Mouse (Mus musculus): ENCODE results near the gene Hsd17b2. TPM values are rescaled to one million over a fixed set of nuclear protein-coding genes. Genes with fewer than 3 reads are reported as not detected.
"Not testable (repeated sequence)": the region's sequence is repeated elsewhere in the genome, so short reads cannot be mapped to it uniquely, and the experiment has no call there.

Gene Hsd17b2
- total RNA-seq, 1 experiment from 2014 or later, result not detected

DNA sequence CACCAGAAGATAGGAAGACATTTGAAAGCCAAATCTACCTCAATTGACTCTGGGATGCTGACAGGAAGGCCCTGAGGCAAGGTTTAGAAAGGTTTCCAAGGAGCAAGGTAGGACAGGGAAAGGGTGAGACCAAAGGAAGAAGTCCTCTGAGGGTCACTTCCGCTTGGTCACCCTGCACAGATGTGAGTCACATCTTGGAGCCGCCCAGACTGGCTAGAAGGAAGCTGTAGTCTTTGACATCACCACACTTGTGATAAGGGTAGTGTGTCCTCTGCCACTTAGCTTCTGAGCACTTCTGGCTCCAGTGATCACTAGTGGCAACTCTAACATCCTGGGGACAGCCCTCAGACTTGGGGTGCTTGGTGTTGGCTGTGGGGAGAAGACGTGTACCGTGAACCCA is 4.4 kb downstream of the Hsd17b2 start:
- ATAC-seq (replicated peaks; ENCODE audit: low read depth, poor library complexity, severe bottlenecking), result no peak

DNA sequence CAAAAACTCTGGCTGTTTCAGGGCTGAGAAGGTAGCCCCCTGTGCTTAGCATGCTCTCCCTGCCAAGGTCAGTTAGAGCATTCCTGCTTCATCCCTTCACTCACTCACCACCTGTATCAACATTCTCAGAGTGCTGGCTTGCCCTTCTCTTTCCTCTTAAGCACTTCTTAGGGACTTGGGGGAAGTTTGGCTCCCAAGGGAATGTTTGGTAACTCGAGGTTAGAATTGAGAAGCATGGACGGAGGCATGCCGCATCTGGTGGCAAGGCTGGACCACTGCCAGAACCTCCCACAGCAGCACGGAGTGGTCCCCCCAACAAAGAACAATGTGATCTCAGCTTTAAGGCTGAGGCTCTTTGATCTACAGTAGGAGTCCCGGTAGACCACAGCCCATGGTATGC is 10.5 kb downstream of the Hsd17b2 start:
- ATAC-seq (replicated peaks; ENCODE audit: low read depth, poor library complexity, severe bottlenecking), result no peak

DNA sequence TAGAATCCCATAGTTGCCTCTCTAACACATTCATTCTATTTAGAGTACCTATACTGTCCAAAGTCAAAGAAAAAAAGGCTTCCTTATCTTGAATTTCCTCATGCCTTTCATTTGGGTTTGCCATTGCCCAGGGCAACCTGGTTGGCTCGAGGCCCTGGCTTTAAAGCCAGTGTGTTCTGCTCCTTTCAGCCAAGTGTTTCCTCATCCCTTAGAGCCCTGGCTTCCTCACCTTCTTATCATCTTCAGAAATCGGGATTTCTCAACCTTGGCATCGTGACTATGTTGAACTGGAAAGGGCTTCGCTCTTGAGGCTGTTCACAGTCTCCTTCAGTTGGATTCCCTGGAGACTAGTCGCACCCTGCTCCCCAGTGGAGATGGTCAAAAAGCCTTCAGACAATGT is 12.9 kb downstream of the Hsd17b2 start:
- ATAC-seq (replicated peaks; ENCODE audit: low read depth, poor library complexity, severe bottlenecking), result no peak

DNA sequence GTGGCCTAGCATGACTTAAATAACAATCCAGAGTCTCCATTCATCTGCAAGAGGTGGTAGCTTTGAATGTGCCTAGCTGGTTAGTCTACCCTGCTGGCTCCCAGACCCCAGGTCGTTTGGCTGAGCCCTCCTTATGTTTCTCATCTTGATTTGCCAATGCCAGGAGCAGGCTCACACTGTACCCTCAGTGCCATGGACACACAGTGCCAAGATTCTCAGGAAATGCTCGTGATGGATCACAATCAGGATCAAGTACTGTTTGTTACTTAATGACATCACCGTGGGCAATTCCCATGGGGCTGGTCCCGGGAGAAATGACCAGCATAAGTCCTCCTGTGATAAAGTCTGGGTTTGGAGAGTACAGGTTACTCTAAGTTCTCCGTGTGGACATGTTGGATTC is 14.2 kb downstream of the Hsd17b2 start:
- ATAC-seq (replicated peaks; ENCODE audit: low read depth, poor library complexity, severe bottlenecking), result no peak

DNA sequence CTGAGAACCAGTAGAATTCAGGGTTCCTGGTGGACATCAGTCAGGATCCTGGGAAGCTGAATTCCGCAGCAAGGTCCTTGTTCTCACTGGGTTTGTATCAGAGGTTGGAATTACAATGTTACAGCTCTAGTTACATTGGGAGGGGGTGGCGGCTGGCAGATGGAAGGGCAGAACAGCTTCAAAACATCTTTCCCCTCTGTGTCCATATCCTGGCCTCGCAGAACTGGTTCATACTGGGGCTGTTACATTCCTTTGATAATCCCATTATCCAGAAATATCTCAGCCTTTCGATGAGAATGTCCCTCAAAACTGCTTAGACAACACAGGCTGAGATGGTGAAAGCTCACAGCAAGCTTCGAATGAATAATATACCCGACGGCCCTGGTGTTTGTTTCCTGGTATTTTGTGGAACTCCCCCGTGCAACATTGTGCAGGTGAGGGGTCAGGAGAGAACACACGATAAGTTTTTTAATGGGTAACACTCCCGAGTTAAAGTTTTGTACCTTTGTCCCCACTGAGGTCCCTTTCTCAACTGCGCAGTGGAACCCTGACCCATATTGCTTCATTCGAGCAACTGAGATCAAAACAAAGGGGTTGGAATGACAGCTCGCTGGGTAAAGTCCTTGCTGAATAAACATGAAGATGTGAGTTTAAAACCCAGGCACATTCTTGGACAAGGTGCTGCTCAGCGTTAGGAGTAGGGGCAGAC is 16.6 kb downstream of the Hsd17b2 start:
- no peak for ATAC-seq (replicated peaks; ENCODE audit: low read depth, poor library complexity, severe bottlenecking)

DNA sequence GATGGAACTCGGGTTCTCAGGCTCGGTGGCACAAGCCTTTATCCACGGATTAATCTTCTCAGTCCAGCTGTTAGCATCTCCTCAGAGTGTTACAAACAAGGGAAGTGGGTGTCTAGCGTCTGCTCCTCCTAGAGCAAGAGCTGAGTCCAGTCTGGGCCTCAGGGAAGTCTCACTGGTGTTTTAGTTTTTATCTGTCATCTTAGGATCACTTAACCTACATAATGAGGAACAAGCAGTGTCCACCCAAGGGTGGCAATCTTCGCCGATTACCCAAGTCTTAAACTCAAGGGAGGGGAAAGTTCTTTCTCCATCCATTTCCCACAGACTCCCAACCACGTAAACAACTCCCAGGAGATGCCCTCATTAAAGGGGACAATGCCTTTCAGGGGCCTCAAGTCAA is 24.8 kb downstream of the Hsd17b2 start:
- no peak for ATAC-seq (replicated peaks; ENCODE audit: low read depth, poor library complexity, severe bottlenecking)

DNA sequence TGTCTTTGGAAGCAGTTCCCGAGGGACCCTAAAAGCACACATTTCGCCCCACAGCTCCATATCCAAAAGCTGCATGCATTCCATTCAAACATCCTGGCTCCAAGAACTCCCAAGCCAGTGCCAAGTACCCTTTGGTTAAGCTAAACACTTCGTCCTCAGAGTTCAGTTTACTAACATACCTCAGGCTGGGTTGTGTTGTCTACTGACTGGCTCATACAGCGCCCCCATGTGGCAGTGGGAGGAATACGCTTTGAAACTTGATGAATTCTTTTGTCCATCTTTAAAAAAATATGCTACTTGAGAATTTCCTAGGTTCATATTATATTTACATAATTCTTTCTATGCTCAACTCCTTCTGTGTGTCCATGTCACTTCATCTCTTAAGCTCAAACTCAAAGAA is 25.9 kb downstream of the Hsd17b2 start:
- ATAC-seq (replicated peaks; ENCODE audit: low read depth, poor library complexity, severe bottlenecking), result no peak

DNA sequence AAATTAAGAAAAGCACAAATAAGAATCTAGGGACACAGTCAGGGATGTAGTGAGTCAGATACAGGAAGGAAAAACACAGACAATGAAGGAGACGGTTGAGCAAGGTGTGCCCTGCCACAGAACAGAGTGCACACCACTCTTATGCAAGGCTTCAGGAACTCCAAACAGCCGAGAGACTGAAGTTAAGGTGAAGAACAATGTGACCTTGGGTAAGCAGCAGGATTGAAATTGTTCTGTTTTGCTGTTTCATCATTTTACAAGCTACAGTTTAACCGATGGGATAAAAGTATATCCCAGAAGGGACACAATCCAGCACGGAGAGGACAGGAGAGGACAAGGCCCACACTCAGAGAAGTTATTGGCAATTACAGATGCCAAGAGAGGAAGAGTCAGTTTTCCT is 26.5 kb downstream of the Hsd17b2 start:
- ATAC-seq (replicated peaks; ENCODE audit: low read depth, poor library complexity, severe bottlenecking), result no peak

DNA sequence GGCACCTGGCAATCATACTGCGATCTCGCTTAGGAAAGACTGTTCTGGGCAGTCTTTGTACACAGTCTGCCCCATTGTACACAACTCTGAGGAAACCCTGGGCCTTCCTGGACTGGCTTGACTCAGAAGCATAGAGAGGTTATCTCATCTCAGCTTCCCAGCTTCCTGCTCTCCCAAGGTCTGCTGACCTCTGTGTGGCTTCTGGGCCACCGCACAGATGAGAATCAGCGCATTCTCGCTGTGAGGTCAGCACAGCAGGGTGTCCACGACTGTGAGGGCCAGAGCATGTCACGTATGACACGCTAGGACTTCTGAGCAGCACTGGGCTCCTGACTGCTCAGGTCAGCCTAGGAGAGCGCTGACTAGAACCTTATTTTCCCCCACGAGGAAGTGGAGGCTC is 29.3 kb downstream of the Hsd17b2 start:
- no peak for ATAC-seq (replicated peaks; ENCODE audit: low read depth, poor library complexity, severe bottlenecking)

DNA sequence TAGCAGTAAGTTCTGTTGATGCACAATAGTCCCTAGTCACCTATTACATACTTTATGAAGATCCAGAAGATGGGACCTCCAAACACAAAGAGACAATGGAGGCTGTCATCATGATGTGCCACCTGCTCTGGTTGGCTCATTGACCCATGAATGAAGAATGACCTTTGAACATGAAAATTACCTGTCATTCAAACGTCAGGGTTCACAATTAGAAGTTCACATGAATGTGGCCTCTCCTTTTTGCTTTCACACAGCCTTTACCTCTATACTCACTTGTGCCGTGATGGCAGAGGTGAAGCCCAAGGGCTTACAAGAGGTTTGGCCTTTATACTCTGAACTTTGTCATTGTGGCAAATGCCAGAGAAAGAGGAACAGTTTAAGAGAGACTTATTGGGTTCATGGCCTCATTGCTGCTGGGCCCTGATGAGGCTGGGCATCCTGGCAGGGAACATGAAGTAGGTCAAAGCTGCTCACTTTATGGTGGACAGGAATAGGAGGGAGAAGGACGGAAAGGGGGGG is 35.0 kb downstream of the Hsd17b2 start:
- ATAC-seq (replicated peaks; ENCODE audit: low read depth, poor library complexity, severe bottlenecking), result no peak

DNA sequence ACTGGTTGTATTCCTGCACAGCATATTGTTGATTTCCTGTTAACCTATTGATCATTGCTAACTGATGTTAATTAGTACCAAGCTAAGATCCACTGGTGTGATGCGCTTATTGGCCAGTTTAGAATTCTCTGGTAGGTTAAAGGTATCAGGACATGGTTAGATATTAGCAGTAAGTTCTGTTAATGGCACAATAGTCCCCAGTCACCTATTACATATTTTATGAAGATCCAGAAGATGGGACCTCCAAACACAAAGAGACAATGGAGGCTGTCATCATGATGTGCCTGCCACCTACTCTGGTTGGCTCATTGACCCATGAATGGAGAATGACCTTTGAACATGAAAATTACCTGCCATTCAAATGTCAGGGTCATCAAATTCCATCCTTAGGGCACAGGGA is 36.5 kb downstream of the Hsd17b2 start:
- not testable (repeated sequence) for ATAC-seq (replicated peaks; ENCODE audit: low read depth, poor library complexity, severe bottlenecking)

DNA sequence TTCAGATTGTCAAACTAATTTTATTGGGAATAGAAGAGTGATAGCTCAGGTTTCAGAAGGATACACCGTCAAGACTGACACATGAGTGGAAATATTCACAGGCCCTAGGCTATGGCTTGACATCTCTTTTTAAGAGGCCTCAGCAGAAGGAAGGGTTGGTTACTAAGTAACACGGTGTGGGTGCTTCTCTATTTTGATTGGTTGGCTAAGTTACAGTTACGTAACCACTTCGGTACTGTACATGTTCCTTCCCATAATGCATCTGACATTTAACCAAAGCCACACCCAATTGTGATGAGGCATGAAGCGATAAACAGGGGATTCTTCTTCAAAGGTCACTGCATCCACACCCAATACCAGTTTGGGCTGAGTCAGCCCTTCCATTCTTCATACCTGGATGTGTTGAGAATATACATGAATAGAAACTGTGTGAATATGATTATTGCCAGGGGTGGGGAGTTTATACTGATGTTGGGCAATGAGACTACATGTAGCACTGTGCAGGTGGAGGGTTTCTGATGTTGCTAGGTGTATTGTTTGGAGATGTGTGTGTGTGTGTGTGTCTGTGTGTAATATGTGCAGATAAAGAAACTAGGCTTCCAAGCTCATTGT is 38.8 kb downstream of the Hsd17b2 start:
- ATAC-seq (replicated peaks; ENCODE audit: low read depth, poor library complexity, severe bottlenecking), result no peak

DNA sequence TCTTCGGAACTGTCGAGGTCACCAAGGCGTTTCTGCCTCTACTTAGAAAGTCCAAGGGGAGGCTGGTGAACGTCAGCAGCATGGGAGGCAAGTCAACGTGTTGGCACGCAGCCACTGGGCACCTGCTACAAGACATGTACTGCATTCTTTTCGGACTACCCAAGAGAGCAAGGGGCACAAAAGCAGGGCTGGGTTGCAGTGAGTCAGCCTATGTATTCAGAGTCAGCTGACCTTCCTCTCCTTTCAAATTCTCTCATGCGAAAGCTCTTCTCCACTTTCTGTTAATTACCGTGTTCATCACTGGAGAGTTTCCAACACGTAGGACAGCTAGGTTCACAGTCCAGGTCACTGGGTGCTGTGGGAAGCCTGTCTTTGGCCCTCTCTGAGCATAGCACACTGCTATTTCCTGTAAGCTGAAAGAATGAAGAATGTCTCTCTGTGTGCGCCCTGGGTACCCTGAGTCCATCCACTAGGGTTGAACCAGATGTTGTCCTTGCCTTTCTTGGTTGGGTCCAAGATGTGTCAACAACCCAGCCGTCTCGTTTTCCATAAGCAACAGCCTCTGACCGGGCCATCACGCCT is 40.8 kb downstream of the Hsd17b2 start:
- ATAC-seq (replicated peaks; ENCODE audit: low read depth, poor library complexity, severe bottlenecking), result no peak

DNA sequence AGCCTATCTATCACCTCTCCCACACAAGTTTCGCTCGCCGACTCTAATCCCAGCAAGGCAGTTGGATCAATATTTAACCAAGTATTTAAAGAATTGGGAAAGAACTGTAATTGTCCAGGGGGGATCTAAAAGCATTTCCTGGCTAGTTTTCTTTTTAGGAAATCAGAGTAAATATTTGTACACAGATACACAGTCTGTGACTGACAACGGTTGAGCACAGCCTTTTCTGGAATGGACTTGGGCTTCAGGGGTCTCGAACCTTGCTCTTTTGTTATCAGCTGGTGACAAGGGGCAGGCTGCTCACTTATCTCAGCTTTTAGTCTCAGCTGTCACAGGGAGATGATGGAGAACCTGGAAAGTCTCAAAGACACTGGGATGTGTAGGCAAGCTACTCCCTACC is 44.9 kb downstream of the Hsd17b2 start:
- ATAC-seq (replicated peaks; ENCODE audit: low read depth, poor library complexity, severe bottlenecking), result no peak

DNA sequence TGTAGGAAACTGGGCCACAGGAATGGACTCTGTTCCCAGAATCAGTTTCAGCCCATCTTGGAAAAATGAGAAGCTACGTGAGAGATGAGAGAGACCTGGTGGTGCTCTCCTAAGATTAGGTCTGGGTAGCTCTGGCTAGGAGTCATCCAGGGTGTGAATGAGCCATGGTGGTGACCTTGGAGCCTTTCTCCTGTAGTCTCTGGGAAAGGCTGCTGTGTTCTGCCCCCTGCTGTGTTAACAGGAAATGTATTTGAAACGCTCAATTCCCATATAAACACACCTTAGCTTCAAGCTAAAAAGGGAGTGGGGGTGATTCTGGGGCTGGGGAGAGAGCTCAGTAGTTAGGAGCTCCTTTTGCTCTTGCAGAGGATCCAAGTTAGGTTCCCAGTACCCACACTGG is 45.7 kb downstream of the Hsd17b2 start:
- ATAC-seq (replicated peaks; ENCODE audit: low read depth, poor library complexity, severe bottlenecking), result no peak

DNA sequence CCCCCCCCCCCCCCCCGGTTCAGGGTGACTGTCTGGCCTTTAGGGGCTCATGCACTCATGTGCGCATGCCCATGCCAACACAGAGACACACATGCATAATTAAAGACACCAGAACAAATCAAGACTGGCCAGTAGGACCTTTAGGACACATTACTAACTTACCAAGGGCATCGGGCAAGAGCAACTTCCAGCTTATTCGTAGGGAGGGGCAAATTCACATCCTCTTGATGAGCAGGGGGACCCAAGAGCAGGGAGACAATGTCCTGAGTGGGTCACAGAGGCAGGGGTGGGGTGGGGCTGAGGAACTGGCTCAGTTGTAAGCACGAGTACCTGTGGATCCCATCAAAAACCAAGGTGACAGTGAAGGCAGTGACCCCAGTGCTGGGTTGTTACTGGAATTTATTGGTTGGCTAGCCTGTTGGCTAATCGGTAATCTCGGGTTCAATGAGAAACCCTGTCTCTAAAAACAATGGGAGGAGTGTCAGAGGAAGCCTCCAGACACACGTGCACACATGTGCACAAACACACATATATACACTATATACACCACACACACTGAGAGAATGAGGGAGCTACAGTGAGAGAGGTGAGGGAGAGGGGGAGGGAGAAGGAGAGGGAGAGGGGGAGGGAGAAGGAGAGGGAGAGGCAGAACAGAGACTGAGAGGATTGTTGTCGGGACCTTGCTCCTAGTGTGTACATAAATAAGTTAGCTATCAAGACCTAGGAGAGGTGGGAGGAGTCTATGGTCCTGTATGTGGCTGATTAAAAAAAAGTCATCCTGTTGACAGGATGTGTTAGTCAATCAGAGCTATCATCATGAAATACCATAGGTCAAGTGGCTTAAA is 46.4 kb downstream of the Hsd17b2 start:
- no peak for ATAC-seq (replicated peaks; ENCODE audit: low read depth, poor library complexity, severe bottlenecking)

DNA sequence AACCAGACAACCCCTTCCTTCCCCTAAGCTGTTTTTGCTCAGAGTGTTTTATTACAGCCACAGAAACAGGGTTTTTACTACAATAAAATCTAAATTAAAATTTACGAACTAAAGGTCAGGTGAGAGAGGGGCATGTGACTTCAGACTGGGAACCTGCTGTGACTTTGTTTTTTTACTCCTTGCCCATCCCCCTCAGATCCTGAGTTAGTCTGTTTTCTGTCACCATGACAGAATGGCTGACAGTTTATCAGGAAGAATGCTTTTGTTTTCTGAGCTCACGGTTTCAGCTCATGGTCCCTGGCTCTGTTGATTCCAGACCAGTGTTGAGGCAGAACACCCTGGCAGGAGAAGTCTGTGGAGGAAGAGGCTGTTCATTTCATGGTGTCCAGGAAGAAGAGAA is 47.7 kb downstream of the Hsd17b2 start:
- ATAC-seq (replicated peaks; ENCODE audit: low read depth, poor library complexity, severe bottlenecking), result no peak

DNA sequence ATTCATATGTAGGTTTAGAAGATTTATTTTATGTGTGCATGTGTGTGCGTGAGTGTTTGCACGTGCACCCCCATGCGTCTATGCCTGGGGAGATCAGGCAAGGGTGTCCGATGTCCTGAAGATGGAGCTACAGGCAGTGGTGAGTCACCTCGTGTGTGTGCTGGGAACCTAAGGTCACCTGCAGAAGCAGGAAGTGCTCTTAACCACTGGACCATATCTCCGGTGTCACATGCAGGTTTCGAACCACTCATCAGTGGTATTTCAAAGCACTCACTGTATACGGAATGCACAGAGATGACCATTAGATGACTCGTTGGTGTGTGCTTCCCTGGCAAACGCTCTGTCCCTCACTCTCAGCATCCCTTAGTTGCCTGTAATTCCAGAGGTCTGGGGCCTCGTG is 56.2 kb downstream of the Hsd17b2 start:
- ATAC-seq (replicated peaks; ENCODE audit: low read depth, poor library complexity, severe bottlenecking), result no peak

DNA sequence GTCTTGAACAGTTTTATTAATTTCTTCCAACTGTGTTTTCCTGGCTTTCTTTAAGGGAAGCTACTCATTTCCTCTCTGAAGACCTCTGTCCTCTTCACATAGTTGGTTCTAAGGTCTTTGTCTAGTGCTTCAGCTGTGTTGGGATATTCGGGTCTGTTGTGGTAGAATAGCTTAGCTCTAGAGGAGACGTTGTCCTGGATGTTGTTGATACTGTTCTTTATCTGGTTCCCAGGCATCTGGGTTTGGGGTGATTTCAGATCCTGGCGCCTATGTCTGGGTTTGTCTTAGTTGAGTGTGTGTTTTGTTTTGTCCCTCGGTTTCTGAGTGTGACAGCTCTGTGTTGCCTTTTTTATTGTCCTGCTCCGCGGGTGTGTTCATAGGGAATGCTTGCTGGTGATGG is 61.1 kb downstream of the Hsd17b2 start:
- ATAC-seq (replicated peaks; ENCODE audit: low read depth, poor library complexity, severe bottlenecking), result no peak

DNA sequence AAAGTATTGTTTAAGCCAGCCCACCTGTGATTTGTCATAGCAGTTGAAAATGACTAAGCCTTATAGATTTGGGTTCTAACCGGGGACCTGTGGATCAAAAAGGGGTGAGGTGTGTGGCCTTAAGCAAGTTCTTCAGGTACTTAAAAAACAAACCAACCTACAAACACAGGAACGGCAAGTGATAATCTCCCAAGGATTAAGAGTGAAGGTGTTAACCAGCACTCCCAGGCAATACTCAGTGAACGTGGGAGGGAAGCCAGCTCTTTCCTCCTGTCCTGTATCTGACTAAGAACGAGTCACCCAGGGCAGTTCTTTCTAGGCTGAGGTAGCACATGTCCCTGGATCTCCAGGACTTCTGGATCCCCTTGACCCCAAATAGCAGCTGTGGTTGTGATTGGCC is 62.9 kb downstream of the Hsd17b2 start:
- ATAC-seq (replicated peaks; ENCODE audit: low read depth, poor library complexity, severe bottlenecking), result no peak

DNA sequence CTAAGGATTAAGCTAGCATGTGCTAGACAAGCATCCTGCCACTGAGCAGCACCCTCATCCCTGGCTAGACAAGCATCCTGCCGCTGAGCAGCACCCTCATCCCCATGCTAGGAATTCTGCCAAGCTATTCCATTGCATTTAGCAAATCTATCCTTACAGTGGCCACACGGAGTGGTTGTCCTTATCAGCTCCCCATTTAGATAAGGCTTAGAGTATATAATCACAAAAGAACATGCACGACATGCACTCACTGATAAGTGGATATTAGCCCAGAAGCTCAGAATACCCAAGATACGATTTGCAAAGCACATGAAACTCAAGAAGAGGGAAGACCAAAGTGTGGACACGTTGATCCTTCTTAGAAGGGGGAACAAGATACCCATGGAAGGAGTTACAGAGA is 64.2 kb downstream of the Hsd17b2 start:
- ATAC-seq (replicated peaks; ENCODE audit: low read depth, poor library complexity, severe bottlenecking), result no peak

Data from common myeloid progenitor, adult 5-6 weeks (primary cell).